Mouse (Mus musculus): ENCODE data around the gene Gng8.
A peak's percentile ranks its signal among the peaks of the same experiment; 100 is the strongest.

The Gng8 gene

GRCm38 (mm10) chr7:16924037-16924834 lies 32.6 kb downstream of the Gng8 start, which contains the start of gene Calm3:
Gene Calm3, minus strand, starts transcription at chr7:16924114.
- DNase-seq (ENCODE audit: low read depth) = peak; percentile 98

- no peak for DNase-seq (ENCODE audit: low read depth)
These were observed 36.8 kb downstream of the Gng8 start for GRCm38 (mm10) chr7:16928341-16928740.

GRCm38 (mm10) chr7:16930850-16931249 lies 39.3 kb downstream of the Gng8 start:
- DNase-seq (ENCODE audit: low read depth) = no peak

GRCm38 (mm10) chr7:16931968-16932627 lies 40.5 kb downstream of the Gng8 start:
- DNase-seq (ENCODE audit: low read depth) = no peak

GRCm38 (mm10) chr7:16932704-16933577 lies 41.4 kb downstream of the Gng8 start:
- no peak for DNase-seq (ENCODE audit: low read depth)

GRCm38 (mm10) chr7:16937312-16937711 lies 45.7 kb downstream of the Gng8 start:
- no peak for DNase-seq (ENCODE audit: low read depth)

GRCm38 (mm10) chr7:16938117-16938791 lies 46.7 kb downstream of the Gng8 start:
- no peak for DNase-seq (ENCODE audit: low read depth)

GRCm38 (mm10) chr7:16940292-16940691 lies 48.7 kb downstream of the Gng8 start:
- DNase-seq (ENCODE audit: low read depth) = no peak

GRCm38 (mm10) chr7:16942861-16943260 lies 51.3 kb downstream of the Gng8 start:
- no peak for DNase-seq (ENCODE audit: low read depth)

GRCm38 (mm10) chr7:16944061-16944807 lies 52.6 kb downstream of the Gng8 start, which contains the start of gene Pnmal2:
Gene Pnmal2, plus strand, starts transcription at chr7:16944682.
- no peak for DNase-seq (ENCODE audit: low read depth)

- DNase-seq (ENCODE audit: low read depth) = no peak
These were observed 53.3 kb downstream of the Gng8 start for GRCm38 (mm10) chr7:16944808-16945315.
